Mouse (Mus musculus) kidney, adult 2 months (tissue): ENCODE results near the gene Alk. TPM values are rescaled to one million over a fixed set of nuclear protein-coding genes. Genes with fewer than 3 reads are reported as not detected.

ENCODE experiments used
- DNase-seq: peaks from one replicate; pipeline ENCODE4 v3.0.0; 2021
- H3K27ac ChIP-seq: fragments of 200-500 bp; 2 replicates; pipeline ENCODE4 v1.5.1; 2012; ENCODE audit warnings: low read depth, low read length, control low read depth, inconsistent platforms; ENCODE audit not compliant: insufficient read depth
- H3K27me3 ChIP-seq: fragments of 200-500 bp; replicated peaks from 2 replicates; pipeline ENCODE4 v1.6.1; 2012; ENCODE audit warnings: mild to moderate bottlenecking, moderate library complexity, low read length, inconsistent platforms; ENCODE audit not compliant: control insufficient read depth, insufficient read depth
- H3K36me3 ChIP-seq: fragments of 200-500 bp; 2 replicates; pipeline ENCODE4 v1.6.1; 2012; ENCODE audit warnings: mild to moderate bottlenecking, moderate library complexity, low read length, inconsistent platforms; ENCODE audit not compliant: control insufficient read depth, insufficient read depth
- H3K4me1 ChIP-seq: fragments of 200-500 bp; 2 replicates; pipeline ENCODE4 v1.6.1; 2011; ENCODE audit warnings: low read length; ENCODE audit not compliant: control insufficient read depth, insufficient read depth
- H3K4me3 ChIP-seq: fragments of 200-500 bp; 2 replicates; pipeline ENCODE4 v1.5.1; 2011; ENCODE audit warnings: mild to moderate bottlenecking, low read depth, low read length, control low read depth; ENCODE audit not compliant: insufficient read depth
- CTCF ChIP-seq: fragments of 200-500 bp; conservative IDR thresholded peaks from 2 replicates; pipeline ENCODE4 v1.5.1; 2011; ENCODE audit warnings: low read depth, mild to moderate bottlenecking, control low read depth, low read length, moderate library complexity, mixed read lengths; ENCODE audit not compliant: insufficient read depth, insufficient read length
- POLR2A ChIP-seq: fragments of 200-500 bp; IDR thresholded peaks from one replicate; pipeline ENCODE4 v1.6.1; 2011; ENCODE audit warnings: low read depth, low read length, control low read depth
- WGBS: fragments of 180-500 bp; shearing (Covaris S2); methylation state at CpG from one replicate; pipeline ENCODE4 v1.1.7; 2018; 5-methylcytosine and 5-hydroxymethylcytosine counted together
- polyA plus RNA-seq: library from polyadenylated mRNA; depleted of rRNA; stranded (reverse); fragments of >200 nt; gene quantifications from 2 replicates; pipeline ENCODE4 v1.2.3, GENCODE M21; 2012

The Alk gene
- polyA plus RNA-seq, 1 experiment = 0.03 TPM

- H3K4me1 ChIP-seq = no peaks in the 10 kb centered on the region
- WGBS = 8% methylated on average over 60 of the region's 60 CpGs
- TF ChIP-seq CTCF (no peak), POLR2A (no peak)
- no peaks in the 10 kb centered on the region for H3K27me3 ChIP-seq
- DNase-seq = peak; percentile 1
- H3K4me3 ChIP-seq = no peak overlapping the region; the same call in 1 of the 2 replicates
- H3K27ac ChIP-seq = no peak overlapping the region
- no peaks in the 10 kb centered on the region for H3K36me3 ChIP-seq
Observed at GRCm38 (mm10) chr17:71869372-71870231, 734.8 kb downstream of the Alk start.

DNA sequence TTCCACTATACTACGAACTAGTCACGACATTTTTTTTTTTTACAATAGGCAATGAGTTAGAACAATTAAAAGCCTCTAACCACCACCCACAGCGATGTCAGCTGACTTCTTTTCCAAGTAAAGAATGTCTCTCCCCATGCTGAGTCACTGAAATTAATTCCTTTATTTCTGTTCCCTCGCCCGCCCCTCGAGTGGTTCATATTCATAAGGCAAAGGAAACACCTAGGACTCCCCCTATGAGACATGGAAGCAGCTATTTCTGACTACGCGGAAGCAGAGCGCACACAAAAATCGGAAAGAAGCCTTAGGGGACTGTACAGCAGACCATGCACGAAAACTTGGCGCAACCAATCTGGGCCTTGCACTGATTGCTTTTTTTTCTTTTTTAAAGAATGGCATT, 735.6 kb downstream of the Alk start:
- Histone ChIP-seq H3K27ac (no peak overlapping the region), H3K36me3 (no peaks in the 10 kb centered on the region), H3K4me3 (no peak overlapping the region), H3K27me3 (no peaks in the 10 kb centered on the region), H3K4me1 (no peaks in the 10 kb centered on the region)
- TF ChIP-seq POLR2A = no peak
- TF ChIP-seq CTCF = no peak
- DNase-seq = no peak
- 85% methylated on average over 12 of the region's 12 CpGs for WGBS

DNA sequence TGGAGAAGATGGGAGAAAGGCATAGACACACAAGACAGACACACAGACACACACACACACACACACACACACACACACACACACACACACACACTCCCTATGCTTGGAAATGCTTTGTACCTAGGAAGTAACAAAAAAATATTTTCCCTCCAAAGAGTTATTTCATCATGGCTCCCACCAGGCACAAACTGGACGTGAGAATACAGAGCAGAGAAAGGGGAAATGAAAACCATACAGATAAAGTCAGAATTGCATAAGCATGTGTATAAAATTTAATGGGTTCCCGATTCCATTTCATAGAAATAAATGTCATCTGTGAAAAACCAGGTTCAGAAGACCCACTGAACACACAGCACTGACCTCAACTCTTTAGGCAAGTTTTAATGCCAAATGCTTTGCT, 736.5 kb downstream of the Alk start:
- no peaks in the 10 kb centered on the region for H3K4me1 ChIP-seq
- WGBS = 78% methylated on average over 2 of the region's 2 CpGs
- no peak overlapping the region for H3K27ac ChIP-seq
- TF ChIP-seq CTCF (no peak), POLR2A (no peak)
- H3K27me3 ChIP-seq = no peaks in the 10 kb centered on the region
- no peak for DNase-seq
- no peak overlapping the region for H3K4me3 ChIP-seq
- no peaks in the 10 kb centered on the region for H3K36me3 ChIP-seq

DNA sequence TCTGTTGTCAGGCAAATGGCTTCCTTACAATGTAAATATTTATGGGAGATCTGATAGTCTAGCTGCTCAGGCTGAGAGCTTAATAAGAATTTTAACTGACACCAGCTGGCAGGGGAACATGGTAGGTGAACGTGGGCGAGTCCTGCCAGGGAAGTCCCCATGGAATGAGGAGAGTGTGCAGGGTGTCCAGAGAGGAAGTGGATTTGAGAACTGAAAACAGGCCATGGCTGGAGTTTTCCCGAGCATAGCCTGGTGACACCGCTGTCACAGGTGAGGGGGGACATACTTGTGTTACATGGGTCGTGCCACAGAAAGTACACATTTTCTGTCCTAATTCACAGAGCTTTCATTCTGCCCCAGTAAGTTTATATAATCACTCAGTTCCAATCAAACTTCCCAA, 739.0 kb downstream of the Alk start:
- Histone ChIP-seq H3K27me3 (no peaks in the 10 kb centered on the region), H3K4me3 (no peak overlapping the region), H3K27ac (no peak overlapping the region), H3K36me3 (no peaks in the 10 kb centered on the region), H3K4me1 (no peaks in the 10 kb centered on the region)
- WGBS = 65% methylated on average over 5 of the region's 5 CpGs
- TF ChIP-seq POLR2A = no peak
- no peak for DNase-seq

- Histone ChIP-seq H3K27ac (no peak overlapping the region), H3K4me3 (no peak overlapping the region), H3K27me3 (no peaks in the 10 kb centered on the region), H3K36me3 (no peaks in the 10 kb centered on the region), H3K4me1 (no peaks in the 10 kb centered on the region)
- 85% methylated on average over 8 of the region's 8 CpGs for WGBS
- DNase-seq = no peak
- TF ChIP-seq CTCF (no peak), POLR2A (no peak)
Observed at GRCm38 (mm10) chr17:71864039-71864438, 740.4 kb downstream of the Alk start.

DNA sequence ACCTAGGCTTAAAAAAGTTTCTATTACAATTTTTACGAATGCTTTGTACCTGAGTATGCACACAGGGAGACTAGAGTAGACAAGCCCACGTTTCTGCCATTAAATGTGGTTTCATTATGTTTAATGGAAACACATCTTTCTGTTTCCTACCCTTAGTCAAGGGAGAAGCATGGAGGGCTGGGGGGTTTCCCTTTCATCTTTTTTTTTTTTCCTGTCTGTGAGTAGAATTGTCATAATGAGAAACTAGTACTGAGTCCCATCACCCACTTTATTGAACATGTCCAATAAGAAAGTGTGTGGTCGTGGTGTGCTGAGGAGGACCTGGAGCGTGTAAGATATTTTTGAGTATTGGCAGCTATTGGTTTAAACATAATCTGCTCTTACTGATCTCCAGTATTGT, 741.5 kb downstream of the Alk start:
- TF ChIP-seq CTCF (no peak), POLR2A (no peak)
- Histone ChIP-seq H3K27ac (no peak overlapping the region), H3K4me3 (no peak overlapping the region), H3K4me1 (no peaks in the 10 kb centered on the region), H3K27me3 (no peaks in the 10 kb centered on the region), H3K36me3 (no peaks in the 10 kb centered on the region)
- DNase-seq = no peak
- WGBS = 82% methylated on average over 4 of the region's 4 CpGs

DNA sequence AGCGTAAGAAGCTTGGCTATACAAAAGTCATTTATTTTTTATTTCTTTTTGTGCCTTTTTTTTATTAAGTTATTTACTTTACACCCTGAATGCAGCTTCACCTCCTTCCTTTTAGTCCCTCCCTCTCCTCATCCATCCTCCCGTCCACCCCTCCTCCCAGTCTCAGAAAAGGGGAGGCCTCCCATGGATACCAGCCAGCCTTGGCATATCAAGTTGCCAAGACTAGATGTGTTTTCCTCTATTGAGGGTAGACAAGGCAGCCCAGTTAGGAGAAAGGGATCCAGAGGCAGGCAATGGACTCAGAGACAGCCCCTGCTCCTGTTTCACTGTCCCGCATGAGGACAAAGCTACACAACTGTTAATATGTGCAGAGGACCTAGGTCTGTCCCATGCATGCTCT, 742.2 kb downstream of the Alk start:
- no peak for DNase-seq
- H3K27me3 ChIP-seq = no peaks in the 10 kb centered on the region
- TF ChIP-seq POLR2A = no peak
- TF ChIP-seq CTCF = no peak
- no peak overlapping the region for H3K27ac ChIP-seq
- H3K36me3 ChIP-seq = no peaks in the 10 kb centered on the region
- no peaks in the 10 kb centered on the region for H3K4me1 ChIP-seq
- WGBS = 82% methylated on average over 3 of the region's 3 CpGs
- H3K4me3 ChIP-seq = no peak overlapping the region

DNA sequence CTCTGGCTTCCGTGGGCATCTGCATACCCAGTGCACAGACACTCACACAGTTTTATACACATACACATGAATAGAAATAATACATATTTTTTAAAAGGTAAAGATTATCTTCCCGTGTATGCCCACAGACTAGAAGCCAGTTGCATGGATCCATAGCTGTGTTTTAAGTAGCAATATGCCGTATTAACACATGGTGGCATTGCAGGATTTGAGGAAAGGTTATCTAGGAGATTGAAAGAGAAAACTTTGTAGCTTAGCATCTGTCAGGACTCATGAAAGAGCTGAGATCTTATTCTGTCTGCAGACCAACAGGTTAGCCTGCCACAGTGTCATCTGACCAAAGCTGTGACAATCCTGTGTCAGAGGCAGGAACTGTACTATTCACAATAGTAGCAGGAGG, 772.5 kb downstream of the Alk start:
- no peaks in the 10 kb centered on the region for H3K36me3 ChIP-seq
- no peak overlapping the region for H3K4me3 ChIP-seq
- H3K4me1 ChIP-seq = peaks cover 3% of the 10 kb centered on the region; the same call in 1 of the 2 replicates
- DNase-seq = no peak
- TF ChIP-seq CTCF (no peak), POLR2A (no peak)
- no peaks in the 10 kb centered on the region for H3K27me3 ChIP-seq
- no peak overlapping the region for H3K27ac ChIP-seq
- 83% methylated on average over 3 of the region's 3 CpGs for WGBS
